Mouse (Mus musculus) kidney, embryonic 16.5 days (tissue): ENCODE measurements around the gene Entpd2. TPM values are rescaled to one million over a fixed set of nuclear protein-coding genes. Genes with fewer than 3 reads are reported as not detected.

Experiments
- ATAC-seq: fragments of 200-750 bp; cut with Nextera tagmentation; 2 replicates; pipeline ENCODE4 v1.8.0; 2017; ENCODE audit warnings: moderate TSS enrichment; ENCODE audit not compliant: low FRiP score, low TSS enrichment
- H3K27ac ChIP-seq: fragments of 300-500 bp; sonication (generic); 2 replicates; pipeline ENCODE4 v1.5.1; 2014; ENCODE audit warnings: low read length
- H3K27me3 ChIP-seq: fragments of 300-500 bp; sonication (generic); 2 replicates; pipeline ENCODE4 v1.6.1; 2014; ENCODE audit warnings: low read length, control low read depth, mixed read lengths; ENCODE audit not compliant: insufficient read depth
- H3K36me3 ChIP-seq: fragments of 300-500 bp; sonication (generic); 2 replicates; pipeline ENCODE4 v1.6.1; 2014; ENCODE audit warnings: low read length, control low read depth, mixed read lengths; ENCODE audit not compliant: insufficient read depth
- H3K4me1 ChIP-seq: fragments of 300-500 bp; sonication (generic); 2 replicates; pipeline ENCODE4 v1.6.1; 2014; ENCODE audit warnings: low read length, control low read depth, mixed read lengths; ENCODE audit not compliant: insufficient read depth
- H3K4me2 ChIP-seq: fragments of 300-500 bp; sonication (generic); replicated peaks from 2 replicates; pipeline ENCODE4 v1.6.1; 2014; ENCODE audit warnings: low read depth, low read length
- H3K4me3 ChIP-seq: fragments of 300-500 bp; sonication (generic); 2 replicates; pipeline ENCODE4 v1.5.1; 2014; ENCODE audit warnings: mild to moderate bottlenecking, low read length
- H3K9ac ChIP-seq: fragments of 300-500 bp; sonication (generic); replicated peaks from 2 replicates; pipeline ENCODE4 v1.6.1; 2014; ENCODE audit warnings: low read length
- H3K9me3 ChIP-seq: fragments of 300-500 bp; sonication (generic); 2 replicates; pipeline ENCODE4 v1.6.1; 2016; ENCODE audit warnings: low read length, control low read depth
- WGBS: fragments of 180-500 bp; shearing (Covaris S2); extraction: QIAGEN DNeasy Blood & Tissue Kit; methylation state at CpG from one replicate; pipeline ENCODE4 v1.1.7; 2014; 5-methylcytosine and 5-hydroxymethylcytosine counted together
- polyA plus RNA-seq: library from polyadenylated mRNA; unstranded; fragments of >200 nt; fragmentation: Nextera tagmentation; extraction: Ambion mirVana; gene quantifications from 2 replicates; pipeline ENCODE4 v1.2.1, GENCODE M21; 2015

Entpd2 gene
- polyA plus RNA-seq, 1 experiment from 2014 or later: 6.4 TPM

DNA sequence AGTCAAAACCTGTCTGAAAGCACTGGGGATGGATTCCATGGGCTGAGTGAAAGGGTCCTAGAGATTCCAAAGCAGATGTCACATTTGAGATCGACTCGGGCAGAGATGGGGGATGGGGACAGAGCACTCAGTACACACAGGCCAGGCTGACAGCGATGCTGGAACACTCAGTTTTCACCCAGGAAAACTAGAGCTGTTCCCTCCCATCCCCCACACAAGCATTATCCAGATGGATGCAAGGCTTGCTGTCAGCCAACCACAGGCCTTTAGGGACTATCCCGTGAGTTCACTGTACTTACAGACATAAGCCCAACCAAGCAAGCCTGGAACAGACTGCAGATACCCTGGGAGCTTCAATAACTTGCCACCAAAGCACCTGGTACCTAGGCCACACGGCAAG lies 4.4 kb upstream of the Entpd2 start:
- Histone ChIP-seq H3K27me3 (peaks cover 10% of the 10 kb centered on the region; the same call in 1 of the 2 replicates), H3K9ac (no peak overlapping the region), H3K4me1 (peaks cover 13% of the 10 kb centered on the region), H3K27ac (no peak overlapping the region), H3K4me3 (no peak overlapping the region), H3K4me2 (no peak overlapping the region), H3K9me3 (no peaks in the 10 kb centered on the region), H3K36me3 (no peaks in the 10 kb centered on the region)
- 74% methylated on average over 5 of the region's 5 CpGs for WGBS
- no peak for ATAC-seq

DNA sequence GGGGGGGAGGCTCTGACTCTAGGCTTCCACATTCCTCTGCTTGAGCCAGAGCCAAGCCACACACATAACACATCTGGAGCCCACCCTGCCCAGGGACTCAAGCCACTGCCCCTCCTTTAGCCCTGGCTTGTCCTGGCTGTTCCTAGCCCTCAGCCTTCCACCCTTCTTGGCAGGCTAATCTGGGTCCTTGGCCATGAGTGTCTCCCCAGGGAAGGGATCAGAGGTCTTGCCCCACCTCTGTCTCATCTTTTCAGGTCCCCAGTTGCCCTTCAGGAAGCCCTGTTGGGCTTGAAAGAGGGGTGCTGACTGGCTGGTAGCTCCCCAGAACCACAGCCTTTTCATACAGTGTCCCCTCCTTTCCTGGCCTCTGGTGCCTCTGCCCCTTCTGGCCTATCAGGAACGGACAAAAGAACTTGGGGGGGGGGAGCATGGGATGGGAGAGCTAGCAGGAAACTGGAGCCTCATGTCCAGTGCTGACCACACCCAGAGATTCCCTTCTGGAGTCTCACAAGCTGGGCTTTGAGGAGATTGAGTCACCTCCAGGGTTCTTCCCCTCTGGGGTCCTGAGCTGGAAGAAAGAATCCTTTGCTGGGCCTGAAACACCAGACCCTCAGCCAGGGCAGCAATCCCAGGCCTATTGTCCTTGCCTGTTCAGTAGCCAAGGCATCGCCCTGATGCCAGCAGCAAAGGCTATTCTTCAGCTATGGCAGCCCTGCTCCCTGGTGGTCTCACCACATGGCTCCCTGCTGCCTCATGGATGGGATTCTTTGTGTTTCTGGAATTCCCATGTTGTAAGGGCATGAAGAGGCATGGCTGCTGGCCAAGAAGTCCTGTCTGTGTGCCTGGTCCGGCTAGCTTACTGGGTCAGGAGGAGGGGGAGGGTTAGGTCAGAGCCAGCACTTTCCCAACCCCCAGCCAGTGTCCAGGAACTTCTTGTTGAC lies 1.1 kb upstream of the Entpd2 start:
- no peak for ATAC-seq
- H3K9ac ChIP-seq: no peak overlapping the region
- WGBS: 43% methylated on average over 3 of the region's 3 CpGs
- H3K4me2 ChIP-seq: no peak overlapping the region
- peaks cover 20% of the 10 kb centered on the region for H3K4me1 ChIP-seq
- H3K9me3 ChIP-seq: no peaks in the 10 kb centered on the region
- H3K27ac ChIP-seq: no peak overlapping the region
- no peaks in the 10 kb centered on the region for H3K36me3 ChIP-seq
- peaks cover 38% of the 10 kb centered on the region for H3K27me3 ChIP-seq
- H3K4me3 ChIP-seq: no peak overlapping the region

DNA sequence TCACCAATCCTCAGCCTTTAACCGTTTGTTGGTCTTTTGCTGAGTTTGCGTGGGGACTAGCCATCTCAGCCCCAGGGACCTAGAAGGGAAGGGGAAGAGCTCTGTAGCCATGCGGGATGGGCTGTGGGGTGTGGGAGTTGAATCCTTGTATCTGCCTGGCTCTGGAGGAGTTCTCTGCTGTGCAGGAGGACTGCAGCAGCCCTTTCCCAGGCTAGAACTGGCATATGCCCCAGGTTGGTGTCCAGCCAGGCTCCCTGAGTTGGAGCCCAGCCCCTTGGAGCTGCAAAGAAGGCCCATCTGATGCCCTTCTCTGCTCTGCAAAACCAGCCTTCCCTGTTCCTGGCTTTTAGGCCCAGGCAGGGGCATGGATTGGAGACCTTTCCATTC lies 916 bp downstream of the Entpd2 start:
- H3K36me3 ChIP-seq: no peaks in the 10 kb centered on the region
- H3K27me3 ChIP-seq: peaks cover 56% of the 10 kb centered on the region
- peaks cover 20% of the 10 kb centered on the region for H3K4me1 ChIP-seq
- H3K27ac ChIP-seq: no peak overlapping the region
- peak overlapping the region; percentile 43 for H3K4me3 ChIP-seq
- 41% methylated on average over 3 of the region's 3 CpGs for WGBS
- peak overlapping the region; percentile 43 for H3K9ac ChIP-seq
- H3K4me2 ChIP-seq: peak overlapping the region; percentile 63
- H3K9me3 ChIP-seq: no peaks in the 10 kb centered on the region
- no peak for ATAC-seq

DNA sequence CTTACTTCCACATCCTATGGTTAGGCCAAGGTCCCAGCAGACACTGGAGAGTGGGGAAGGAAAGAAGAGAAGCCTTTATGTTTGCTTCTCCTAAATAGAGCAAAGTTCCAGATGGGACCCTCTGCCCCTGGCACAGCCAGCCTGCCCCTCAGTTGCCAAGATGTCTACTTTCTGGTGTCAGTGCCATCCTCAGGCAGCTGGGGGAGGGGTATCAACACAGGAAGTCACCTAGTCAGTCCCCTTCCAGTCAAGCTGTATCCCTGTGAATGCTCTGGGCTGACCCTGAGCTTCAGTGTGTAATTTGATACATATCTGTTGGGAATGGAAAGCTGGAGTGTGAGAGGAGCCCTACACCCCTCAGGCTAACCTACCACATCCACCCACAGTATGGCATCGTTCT lies 1.3 kb downstream of the Entpd2 start:
- ATAC-seq: no peak
- no peak overlapping the region for H3K27ac ChIP-seq
- no peak overlapping the region for H3K4me2 ChIP-seq
- peaks cover 58% of the 10 kb centered on the region for H3K27me3 ChIP-seq
- H3K36me3 ChIP-seq: no peaks in the 10 kb centered on the region
- no peak overlapping the region for H3K4me3 ChIP-seq
- 46% methylated on average over 1 of the region's 1 CpGs for WGBS
- no peaks in the 10 kb centered on the region for H3K9me3 ChIP-seq
- no peak overlapping the region for H3K9ac ChIP-seq
- H3K4me1 ChIP-seq: peaks cover 20% of the 10 kb centered on the region

DNA sequence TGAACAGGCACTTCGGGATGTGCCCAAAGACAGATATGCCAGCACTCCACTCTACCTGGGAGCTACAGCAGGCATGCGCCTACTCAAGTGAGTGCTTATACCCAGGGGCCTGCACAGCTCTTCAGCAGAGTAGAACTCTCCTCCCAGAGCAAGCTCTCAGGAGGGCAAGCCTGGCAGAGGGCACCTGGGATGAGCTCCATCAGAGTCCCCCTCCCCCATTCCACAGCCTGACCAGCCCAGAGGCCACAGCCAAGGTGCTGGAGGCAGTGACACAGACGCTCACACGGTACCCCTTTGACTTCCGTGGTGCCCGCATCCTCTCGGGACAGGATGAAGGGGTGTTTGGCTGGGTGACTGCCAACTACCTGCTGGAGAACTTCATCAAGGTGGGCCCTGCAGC lies 2.4 kb downstream of the Entpd2 start:
- H3K27me3 ChIP-seq: peaks cover 59% of the 10 kb centered on the region

DNA sequence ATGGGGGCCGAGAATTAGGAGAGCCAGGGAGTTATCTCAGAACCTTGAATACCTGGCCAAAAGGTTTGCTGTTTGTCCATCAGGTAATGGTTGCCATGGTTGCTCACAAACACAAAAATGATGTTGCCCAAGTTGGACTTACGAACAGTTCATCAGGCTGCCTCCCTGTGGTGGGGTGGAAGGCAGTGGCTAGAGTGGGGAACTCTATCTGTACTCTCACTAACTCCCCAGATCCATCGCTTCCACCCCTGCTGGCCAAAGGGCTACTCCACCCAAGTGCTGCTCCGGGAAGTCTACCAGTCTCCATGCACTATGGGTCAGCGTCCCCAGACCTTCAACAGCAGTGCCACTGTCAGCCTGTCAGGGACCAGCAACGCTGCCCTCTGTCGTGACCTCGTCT lies 3.4 kb downstream of the Entpd2 start, which contains the start of gene Npdc1:
Gene Npdc1 (plus strand): TSS at position 301 of the 400 bp plus-strand sequence.
- peaks cover 63% of the 10 kb centered on the region for H3K27me3 ChIP-seq

More for the DNA sequence above, 2.4 kb downstream of the Entpd2 start:
- WGBS: 92% methylated on average over 7 of the region's 7 CpGs
- no peak overlapping the region for H3K9ac ChIP-seq
- H3K4me2 ChIP-seq: no peak overlapping the region
- peaks cover 23% of the 10 kb centered on the region for H3K4me1 ChIP-seq
- H3K27ac ChIP-seq: no peak overlapping the region
- ATAC-seq: no peak
- no peaks in the 10 kb centered on the region for H3K9me3 ChIP-seq
- H3K36me3 ChIP-seq: no peaks in the 10 kb centered on the region
- no peak overlapping the region for H3K4me3 ChIP-seq

DNA sequence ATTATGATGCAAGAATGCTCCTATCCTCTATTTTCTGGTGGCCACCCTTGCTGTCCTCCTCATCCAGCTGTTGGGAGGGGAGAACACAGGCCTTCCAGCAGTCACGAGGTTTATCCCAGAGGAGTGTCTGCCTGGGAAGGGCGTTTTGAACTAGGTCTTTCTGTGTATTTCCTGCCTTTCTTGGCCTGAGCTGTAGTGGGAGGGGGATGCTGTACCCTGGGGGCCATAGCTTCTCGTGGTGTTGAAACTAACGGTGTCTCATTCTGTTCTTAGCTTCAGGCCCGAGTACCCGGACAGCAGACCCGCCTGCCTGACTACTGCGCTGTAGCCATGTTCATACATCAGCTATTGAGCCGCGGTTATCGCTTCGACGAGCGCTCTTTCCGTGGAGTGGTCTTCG lies 4.6 kb downstream of the Entpd2 start:
- peaks cover 26% of the 10 kb centered on the region for H3K4me1 ChIP-seq
- whole genome bisulfite sequencing: 19% methylated on average over 16 of the region's 16 CpGs
- no peak for ATAC-seq
- peak overlapping the region; percentile 40 for H3K4me2 ChIP-seq
- peak overlapping the region; percentile 14; the same call in 1 of the 2 replicates for H3K4me3 ChIP-seq
- no peak overlapping the region for H3K9ac ChIP-seq
- H3K9me3 ChIP-seq: no peaks in the 10 kb centered on the region
- no peak overlapping the region for H3K27ac ChIP-seq
- peaks cover 64% of the 10 kb centered on the region for H3K27me3 ChIP-seq
- no peaks in the 10 kb centered on the region for H3K36me3 ChIP-seq

More for the DNA sequence above, 3.4 kb downstream of the Entpd2 start, which contains the start of gene Npdc1:
- Histone ChIP-seq H3K27ac (no peak within 1 kb of the TSS), H3K4me2 (no peak within 1 kb of the TSS), H3K9ac (no peak within 1 kb of the TSS), H3K36me3 (no peaks in the 10 kb centered on the region), H3K4me1 (peaks cover 33% of the 10 kb centered on the region), H3K9me3 (no peaks in the 10 kb centered on the region), H3K4me3 (no peak within 1 kb of the TSS)
- no peak for ATAC-seq
- WGBS: 74% methylated on average over 8 of the region's 8 CpGs

DNA sequence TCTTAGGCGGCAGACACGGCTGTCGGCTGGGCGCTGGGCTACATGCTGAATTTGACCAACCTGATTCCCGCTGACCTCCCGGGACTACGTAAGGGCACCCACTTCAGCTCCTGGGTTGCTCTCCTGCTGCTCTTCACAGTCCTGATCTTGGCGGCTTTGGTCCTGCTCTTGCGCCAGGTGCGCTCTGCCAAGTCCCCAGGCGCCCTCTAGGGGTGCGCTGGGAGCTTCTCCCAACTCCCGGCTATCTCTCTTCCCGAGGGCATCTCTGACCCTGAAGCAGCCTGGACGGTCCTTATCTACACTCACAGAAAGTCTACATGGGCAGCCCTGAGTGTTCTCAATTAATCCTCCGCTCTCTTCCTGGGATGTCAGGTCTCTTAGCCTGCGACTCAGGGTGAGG lies 5.1 kb downstream of the Entpd2 start:
- Histone ChIP-seq H3K9me3 (no peaks in the 10 kb centered on the region), H3K27ac (no peak overlapping the region), H3K36me3 (no peaks in the 10 kb centered on the region), H3K27me3 (peaks cover 60% of the 10 kb centered on the region), H3K9ac (no peak overlapping the region), H3K4me1 (peaks cover 22% of the 10 kb centered on the region), H3K4me2 (peak overlapping the region; percentile 40), H3K4me3 (peak overlapping the region; percentile 14; the same call in 1 of the 2 replicates)
- ATAC-seq: no peak
- 3% methylated on average over 17 of the region's 17 CpGs for WGBS

DNA sequence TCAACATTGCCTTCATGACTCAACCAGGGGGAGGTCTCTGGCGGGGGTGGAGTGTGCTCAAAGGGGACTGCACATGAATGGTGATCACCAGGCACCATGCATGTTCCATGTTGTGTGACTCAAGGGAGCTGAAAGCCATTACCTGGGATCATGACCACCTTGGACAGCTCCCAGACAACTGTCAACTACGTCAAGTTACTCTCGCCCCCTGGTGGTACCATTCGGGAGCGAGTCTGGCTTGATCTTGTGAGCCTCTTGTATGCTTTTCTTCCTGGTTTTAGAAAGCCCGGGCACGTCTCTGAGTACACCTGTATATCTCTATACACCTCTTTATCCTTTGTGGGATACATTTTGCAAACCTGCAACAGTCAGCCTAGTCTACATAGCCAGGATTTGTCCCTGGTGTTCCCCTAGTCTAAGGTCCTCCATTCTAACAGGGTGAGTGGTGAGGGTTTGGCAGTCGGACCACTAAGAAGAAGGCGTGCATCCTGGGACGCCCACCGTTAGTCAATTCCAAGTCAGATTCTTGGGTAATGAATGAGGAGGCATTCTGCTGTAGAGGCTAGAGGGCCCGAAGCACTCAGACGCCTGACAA lies 6.8 kb downstream of the Entpd2 start:
- Histone ChIP-seq H3K27ac (no peak overlapping the region), H3K36me3 (no peaks in the 10 kb centered on the region), H3K9me3 (no peaks in the 10 kb centered on the region), H3K9ac (peak overlapping the region; percentile 75; the same call in 1 of the 2 replicates), H3K4me3 (peak overlapping the region; percentile 81), H3K27me3 (peaks cover 47% of the 10 kb centered on the region), H3K4me2 (peak overlapping the region; percentile 90), H3K4me1 (peaks cover 13% of the 10 kb centered on the region)
- ATAC-seq: peak; percentile 29
- under 1% methylated on average over 13 of the region's 13 CpGs for WGBS
